Mouse (Mus musculus) erythroblast, adult 5-6 weeks (primary cell): ENCODE data around the gene Olfr672. TPM values are rescaled to one million over a fixed set of nuclear protein-coding genes. Genes with fewer than 3 reads are reported as not detected.
"Not testable (repeated sequence)": the region's sequence is repeated elsewhere in the genome, so short reads cannot be mapped to it uniquely, and the experiment has no call there.

Source experiments
- ATAC-seq: replicated peaks from 2 replicates; pipeline ENCODE4 v1.8.0; 2016; ENCODE audit warnings: moderate number of reproducible peaks, mild to moderate bottlenecking, moderate TSS enrichment, inconsistent platforms; ENCODE audit not compliant: poor library complexity, low FRiP score, severe bottlenecking
- total RNA-seq, 2 experiments: library from RNA; stranded (forward) in 1 of 2; stranded (reverse) in 1 of 2; fragments of 150-400 nt in 1 of 2; fragments of 200-764, 138-1000 nt in 1 of 2; gene quantifications; 2 replicates each; pipeline versions ENCODE4 v1.2.3 to v1.2.4; 2015 to 2017; ENCODE audit warnings: low replicate concordance in 2 of 2

Olfr672 gene
- total RNA-seq (2015; ENCODE audit: low replicate concordance) (not detected in 2 replicates), total RNA-seq (2017; ENCODE audit: low replicate concordance) (not detected in 2 replicates)

DNA sequence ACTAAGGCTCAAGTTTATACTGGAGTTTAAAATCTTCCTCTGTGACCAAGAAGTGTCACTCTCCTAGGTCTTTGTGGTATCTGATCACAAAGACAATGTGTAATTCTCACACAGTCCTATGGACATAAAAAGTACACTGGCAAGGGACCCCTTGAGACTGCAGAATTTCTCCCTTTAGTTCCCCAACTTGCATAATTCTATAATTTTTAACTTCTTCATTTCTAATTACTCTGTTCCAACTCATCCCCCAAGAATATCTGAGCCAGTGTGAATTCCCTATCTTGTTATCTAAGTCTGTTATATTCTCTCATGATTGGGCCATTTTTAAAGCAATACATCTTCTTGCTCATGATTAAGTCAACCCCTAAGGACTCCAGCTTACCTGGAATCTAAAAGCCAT is at the start of gene Olfr672:
TSS of gene Olfr672 (minus strand) at position 101 of the 400 bp plus-strand sequence.
- ATAC-seq: no peak

GRCm38 (mm10) chr7:105033836-105034235 is 32.0 kb upstream of the Olfr672 start:
- not testable (repeated sequence) for ATAC-seq

- ATAC-seq: no peak
Observed at GRCm38 (mm10) chr7:105032398-105032797, 30.6 kb upstream of the Olfr672 start, which contains the start of gene Olfr676. TSS of gene Olfr676 (plus strand) at chr7:105032698.

GRCm38 (mm10) chr7:105028360-105028759 is 26.5 kb upstream of the Olfr672 start, which contains the start of gene Olfr675:
TSS of gene Olfr675 (minus strand) at chr7:105028460.
- no peak for ATAC-seq

GRCm38 (mm10) chr7:105022530-105022929 is 20.7 kb upstream of the Olfr672 start:
- no peak for ATAC-seq

DNA sequence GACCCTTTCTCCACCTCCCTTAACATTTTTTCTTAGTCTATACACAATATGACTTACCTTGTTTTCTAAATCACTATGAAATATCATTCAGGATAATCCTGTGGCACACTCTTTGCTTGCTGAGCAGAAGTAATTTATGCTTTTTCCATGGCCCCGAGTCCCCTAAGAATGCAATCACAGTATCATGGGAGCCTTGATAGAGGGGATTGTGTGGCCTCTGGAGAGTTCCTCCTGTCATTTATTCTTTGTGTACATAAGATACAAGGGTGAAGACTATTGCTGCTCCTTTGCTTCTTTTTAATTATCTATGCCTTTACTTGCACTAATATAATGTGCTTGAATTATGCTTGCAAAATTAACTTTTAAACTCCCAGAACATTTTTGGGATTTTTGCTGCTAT is 22.8 kb downstream of the Olfr672 start, which contains the start of gene Olfr671:
TSS of gene Olfr671 (minus strand) at position 101 of the 400 bp plus-strand sequence.
- no peak for ATAC-seq

DNA sequence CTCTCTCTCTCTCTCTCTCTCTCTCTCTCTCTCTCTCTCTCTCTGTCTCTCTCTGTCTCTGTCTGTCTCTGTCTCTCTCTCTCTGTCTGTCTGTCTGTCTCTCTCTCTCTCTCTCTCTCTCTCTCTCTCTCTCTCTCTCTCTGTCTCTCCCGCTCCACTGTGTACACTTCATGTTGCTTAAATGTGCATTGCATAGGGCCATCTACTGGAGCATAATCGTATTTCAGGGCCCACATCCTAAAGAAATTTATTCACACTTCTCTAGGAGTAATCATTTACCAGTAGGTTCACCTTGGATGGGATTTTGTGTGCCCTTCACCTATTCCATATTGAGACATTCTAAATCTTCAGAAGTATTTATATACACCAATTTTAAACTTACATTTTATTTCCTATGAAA is 29.3 kb downstream of the Olfr672 start:
- ATAC-seq: not testable (repeated sequence)

DNA sequence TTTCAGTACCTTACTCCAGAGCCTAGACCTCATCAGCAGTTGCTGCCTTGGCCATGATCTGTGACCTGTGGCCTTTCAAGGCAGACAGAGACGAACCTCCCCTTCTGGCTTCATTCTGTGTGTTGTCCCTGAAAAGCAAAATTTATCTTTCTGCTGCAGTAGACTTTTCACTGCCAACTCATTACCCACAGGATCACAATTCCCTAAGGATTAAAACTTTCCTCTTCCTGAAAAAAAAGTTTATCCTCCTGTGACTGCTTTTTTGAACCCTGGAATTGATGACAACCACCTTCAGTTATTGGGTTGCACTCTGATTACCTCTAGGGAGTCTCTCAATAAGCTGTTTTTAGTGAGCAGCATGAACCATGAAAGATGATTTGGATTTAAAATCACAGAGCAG is 39.3 kb downstream of the Olfr672 start, which contains the start of gene Olfr670:
TSS of gene Olfr670 (minus strand) at position 101 of the 400 bp plus-strand sequence.
- no peak for ATAC-seq

DNA sequence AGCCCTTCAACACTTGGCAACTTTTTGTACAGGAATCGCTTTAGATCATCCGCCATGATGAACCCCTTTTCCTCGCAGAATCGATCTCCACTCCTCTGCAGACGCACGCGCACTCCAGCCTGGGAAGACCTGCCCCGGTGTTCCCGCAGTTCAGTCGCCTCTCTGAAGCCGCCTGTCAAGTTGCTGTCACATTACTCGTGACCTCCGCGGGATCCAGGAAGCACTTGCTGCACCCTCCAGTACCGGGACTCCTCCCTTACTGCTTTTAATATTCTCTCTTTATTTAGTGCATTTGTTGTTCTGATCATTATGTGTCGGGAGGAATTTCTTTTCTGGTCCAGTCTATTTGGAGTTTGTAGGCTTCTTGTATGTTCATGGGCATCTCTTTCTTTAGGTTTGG is 51.6 kb downstream of the Olfr672 start:
- peak; percentile 78 for ATAC-seq

Other genes starting within 250 kb of the Olfr672 start
- not detected in 2 replicates for gene Usp17le, start 224.6 kb downstream of the Olfr672 start, total RNA-seq (2015; ENCODE audit: low replicate concordance)
- gene Usp17le, start 224.6 kb downstream of the Olfr672 start, total RNA-seq (2017; ENCODE audit: low replicate concordance): not detected in 2 replicates
- gene Usp17lb, start 159.4 kb downstream of the Olfr672 start, total RNA-seq (2015; ENCODE audit: low replicate concordance): not detected in 2 replicates
- not detected in 2 replicates for gene Usp17lb, start 159.4 kb downstream of the Olfr672 start, total RNA-seq (2017; ENCODE audit: low replicate concordance)
- not detected in 2 replicates for gene Usp17la, start 145.0 kb downstream of the Olfr672 start, total RNA-seq (2015; ENCODE audit: low replicate concordance)
- not detected in 2 replicates for gene Usp17la, start 145.0 kb downstream of the Olfr672 start, total RNA-seq (2017; ENCODE audit: low replicate concordance)
- gene Olfr665, start 124.0 kb downstream of the Olfr672 start, total RNA-seq (2015; ENCODE audit: low replicate concordance): not detected in 2 replicates
- not detected in 2 replicates for gene Olfr665, start 124.0 kb downstream of the Olfr672 start, total RNA-seq (2017; ENCODE audit: low replicate concordance)
- gene Olfr666, start 106.1 kb downstream of the Olfr672 start, total RNA-seq (2015; ENCODE audit: low replicate concordance): not detected in 2 replicates
- not detected in 2 replicates for gene Olfr666, start 106.1 kb downstream of the Olfr672 start, total RNA-seq (2017; ENCODE audit: low replicate concordance)
- not detected in 2 replicates for gene Olfr667, start 80.5 kb downstream of the Olfr672 start, total RNA-seq (2015; ENCODE audit: low replicate concordance)
- not detected in 2 replicates for gene Olfr667, start 80.5 kb downstream of the Olfr672 start, total RNA-seq (2017; ENCODE audit: low replicate concordance)
- gene Olfr668, start 74.0 kb downstream of the Olfr672 start, total RNA-seq (2015; ENCODE audit: low replicate concordance): not detected in 2 replicates
- not detected in 2 replicates for gene Olfr668, start 74.0 kb downstream of the Olfr672 start, total RNA-seq (2017; ENCODE audit: low replicate concordance)
- not detected in 2 replicates for gene Olfr669, start 67.8 kb downstream of the Olfr672 start, total RNA-seq (2015; ENCODE audit: low replicate concordance)
- not detected in 2 replicates for gene Olfr669, start 67.8 kb downstream of the Olfr672 start, total RNA-seq (2017; ENCODE audit: low replicate concordance)
- gene Olfr670, start 39.4 kb downstream of the Olfr672 start, total RNA-seq (2015; ENCODE audit: low replicate concordance): not detected in 2 replicates
- gene Olfr670, start 39.4 kb downstream of the Olfr672 start, total RNA-seq (2017; ENCODE audit: low replicate concordance): not detected in 2 replicates
- not detected in 2 replicates for gene Olfr671, start 22.9 kb downstream of the Olfr672 start, total RNA-seq (2015; ENCODE audit: low replicate concordance)
- not detected in 2 replicates for gene Olfr671, start 22.9 kb downstream of the Olfr672 start, total RNA-seq (2017; ENCODE audit: low replicate concordance)
- gene Olfr675, start 26.4 kb upstream of the Olfr672 start, total RNA-seq (2015; ENCODE audit: low replicate concordance): not detected in 2 replicates
- not detected in 2 replicates for gene Olfr675, start 26.4 kb upstream of the Olfr672 start, total RNA-seq (2017; ENCODE audit: low replicate concordance)
- not detected in 2 replicates for gene Olfr676, start 30.7 kb upstream of the Olfr672 start, total RNA-seq (2015; ENCODE audit: low replicate concordance)
- not detected in 2 replicates for gene Olfr676, start 30.7 kb upstream of the Olfr672 start, total RNA-seq (2017; ENCODE audit: low replicate concordance)
- gene Olfr677, start 49.3 kb upstream of the Olfr672 start, total RNA-seq (2015; ENCODE audit: low replicate concordance): not detected in 2 replicates
- not detected in 2 replicates for gene Olfr677, start 49.3 kb upstream of the Olfr672 start, total RNA-seq (2017; ENCODE audit: low replicate concordance)
- not detected in 2 replicates for gene Olfr678, start 62.4 kb upstream of the Olfr672 start, total RNA-seq (2015; ENCODE audit: low replicate concordance)
- gene Olfr678, start 62.4 kb upstream of the Olfr672 start, total RNA-seq (2017; ENCODE audit: low replicate concordance): not detected in 2 replicates
- not detected in 2 replicates for gene Olfr679, start 79.2 kb upstream of the Olfr672 start, total RNA-seq (2015; ENCODE audit: low replicate concordance)
- gene Olfr679, start 79.2 kb upstream of the Olfr672 start, total RNA-seq (2017; ENCODE audit: low replicate concordance): not detected in 2 replicates
- not detected in 2 replicates for gene Olfr680-ps1, start 90.8 kb upstream of the Olfr672 start, total RNA-seq (2015; ENCODE audit: low replicate concordance)
- not detected in 2 replicates for gene Olfr680-ps1, start 90.8 kb upstream of the Olfr672 start, total RNA-seq (2017; ENCODE audit: low replicate concordance)
- gene Olfr681, start 114.8 kb upstream of the Olfr672 start, total RNA-seq (2015; ENCODE audit: low replicate concordance): not detected in 2 replicates
- gene Olfr681, start 114.8 kb upstream of the Olfr672 start, total RNA-seq (2017; ENCODE audit: low replicate concordance): not detected in 2 replicates
- not detected in 2 replicates for gene Olfr683, start 145.0 kb upstream of the Olfr672 start, total RNA-seq (2015; ENCODE audit: low replicate concordance)
- gene Olfr683, start 145.0 kb upstream of the Olfr672 start, total RNA-seq (2017; ENCODE audit: low replicate concordance): not detected in 2 replicates
- gene Olfr684, start 161.6 kb upstream of the Olfr672 start, total RNA-seq (2015; ENCODE audit: low replicate concordance): not detected in 2 replicates
- gene Olfr684, start 161.6 kb upstream of the Olfr672 start, total RNA-seq (2017; ENCODE audit: low replicate concordance): 0.09 TPM in 1 of 2 replicates, not detected in the other
- not detected in 2 replicates for gene Olfr685, start 184.0 kb upstream of the Olfr672 start, total RNA-seq (2015; ENCODE audit: low replicate concordance)
- gene Olfr685, start 184.0 kb upstream of the Olfr672 start, total RNA-seq (2017; ENCODE audit: low replicate concordance): not detected in 2 replicates
- not detected in 2 replicates for gene Olfr686, start 205.5 kb upstream of the Olfr672 start, total RNA-seq (2015; ENCODE audit: low replicate concordance)
- gene Olfr686, start 205.5 kb upstream of the Olfr672 start, total RNA-seq (2017; ENCODE audit: low replicate concordance): not detected in 2 replicates